Mouse (Mus musculus) heart, postnatal 4 days (tissue): ENCODE measurements around the gene Mccc1. TPM values are rescaled to one million over a fixed set of nuclear protein-coding genes. Genes with fewer than 3 reads are reported as not detected.

ENCODE experiments used
- DNase-seq: peaks from one replicate; pipeline ENCODE4 v3.0.0; 2021
- total RNA-seq, 2 experiments: library from RNA; stranded (reverse); gene quantifications; 2 replicates each; pipeline ENCODE4 v1.2.3; 2021

The Mccc1 gene
- 10 to 100 TPM; 41.1 to 45.5 TPM for total RNA-seq

DNA sequence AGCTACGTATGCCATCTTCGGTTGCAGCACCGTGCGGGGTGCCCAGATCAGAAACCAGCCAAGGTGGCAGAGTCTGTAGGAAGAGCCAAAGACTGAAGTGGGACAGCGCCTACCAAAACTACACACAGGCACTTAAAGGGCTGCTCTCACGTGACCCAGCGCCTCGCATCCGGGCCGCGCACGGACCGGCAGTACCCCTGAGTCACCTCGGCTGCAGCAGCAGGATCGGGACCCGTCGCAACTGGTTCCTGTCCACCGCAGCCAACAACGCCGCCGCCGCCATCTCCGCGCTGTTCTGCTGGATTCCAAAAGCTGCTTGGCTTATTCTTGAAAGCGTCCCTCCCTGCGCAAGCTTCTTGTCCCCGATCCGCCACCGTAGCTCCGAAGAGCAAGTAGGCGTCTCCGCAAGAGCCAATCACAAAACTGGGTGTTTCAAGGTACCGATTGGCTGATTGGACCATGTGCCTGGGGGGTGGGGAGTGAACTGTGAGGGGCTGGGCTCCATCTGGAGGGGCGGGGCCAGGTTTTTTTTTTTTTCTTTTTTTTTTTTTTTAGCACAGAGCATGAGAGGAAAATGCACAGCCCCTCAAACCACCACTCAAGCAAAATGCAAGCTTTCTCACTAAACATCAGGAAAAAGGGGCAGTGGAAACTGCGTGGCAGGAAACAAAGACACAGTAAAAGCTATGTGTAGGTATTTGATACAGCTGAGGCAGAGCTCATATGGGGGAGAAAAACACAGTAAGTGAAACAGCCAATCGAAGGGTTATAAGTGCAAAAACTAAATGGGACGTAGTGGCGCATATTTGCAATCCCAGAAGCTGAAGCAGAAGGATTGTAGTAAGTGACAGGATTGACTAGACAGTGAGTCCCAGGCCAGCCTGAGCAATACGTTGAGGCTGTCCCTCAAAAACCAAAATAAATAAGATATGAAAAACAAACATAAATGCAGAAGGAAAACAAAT lies at the start of gene Mccc1:
Mccc1 (minus strand) TSS at position 404 of the 965 bp plus-strand sequence.
- DNase-seq: peak; percentile 93

- DNase-seq: no peak
These were observed 48.6 kb upstream of the Mccc1 start for GRCm38 (mm10) chr3:36049106-36049505.

- no peak for DNase-seq
These were observed 44.6 kb upstream of the Mccc1 start for GRCm38 (mm10) chr3:36045086-36045485.

DNA sequence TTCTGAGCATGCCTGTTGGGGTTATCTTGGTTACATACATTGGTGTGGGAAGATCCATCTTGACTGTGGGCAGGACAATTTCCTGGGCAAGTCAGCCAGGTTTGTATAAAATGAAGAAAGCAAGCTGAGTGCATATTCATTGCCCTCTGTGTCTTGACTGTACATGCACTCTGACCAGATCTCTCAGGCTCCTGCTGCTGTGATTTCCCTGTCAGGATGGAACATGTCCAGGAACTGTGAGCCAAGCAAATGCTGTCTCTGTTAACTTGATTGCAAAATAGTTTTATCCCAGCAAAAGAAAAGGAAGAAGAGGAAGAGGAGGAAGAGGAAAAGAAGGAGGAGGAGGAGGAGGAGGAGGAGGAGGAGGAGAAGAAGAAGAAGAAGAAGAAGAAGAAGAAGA lies 44.0 kb upstream of the Mccc1 start:
- DNase-seq: no peak

DNA sequence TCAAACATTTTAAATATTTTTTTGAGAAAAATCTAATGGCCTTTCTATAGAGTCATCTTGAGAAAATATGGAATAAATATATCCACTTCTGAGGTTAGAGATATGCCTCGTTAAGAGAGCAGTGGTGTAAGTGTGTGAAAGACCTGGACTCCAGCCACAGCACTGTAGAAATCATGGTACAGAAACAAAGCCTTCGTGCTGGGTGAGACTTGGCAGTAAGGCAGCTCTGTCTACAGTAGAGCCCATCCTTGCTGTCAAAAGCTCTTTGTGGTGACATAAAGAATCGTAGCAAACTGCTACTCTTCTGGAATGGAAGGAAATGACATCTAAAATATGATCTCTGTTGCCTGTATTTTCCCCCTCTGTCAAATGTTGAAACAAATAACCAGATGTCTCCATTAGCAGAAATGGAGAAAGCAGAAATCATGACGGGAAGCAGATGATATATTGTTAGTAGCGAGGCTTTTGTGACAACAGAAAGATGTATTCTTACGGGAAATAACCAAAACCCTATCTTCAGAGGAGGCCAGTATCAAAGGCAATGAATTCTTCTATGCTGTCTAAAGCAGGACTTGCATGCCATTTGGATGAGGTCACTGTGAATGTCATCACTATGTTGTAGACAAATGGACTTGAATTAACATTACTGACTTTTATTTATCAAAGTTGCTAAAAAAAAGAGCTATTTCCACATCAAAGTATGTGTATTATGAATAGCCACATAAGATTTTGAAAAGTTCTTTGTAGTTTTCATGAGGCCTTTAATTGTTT lies 31.4 kb upstream of the Mccc1 start:
- DNase-seq: peak; percentile 8

GRCm38 (mm10) chr3:36029993-36030392 lies 29.5 kb upstream of the Mccc1 start:
- no peak for DNase-seq

- DNase-seq: no peak
These were observed 25.3 kb upstream of the Mccc1 start for GRCm38 (mm10) chr3:36025732-36026131.

DNA sequence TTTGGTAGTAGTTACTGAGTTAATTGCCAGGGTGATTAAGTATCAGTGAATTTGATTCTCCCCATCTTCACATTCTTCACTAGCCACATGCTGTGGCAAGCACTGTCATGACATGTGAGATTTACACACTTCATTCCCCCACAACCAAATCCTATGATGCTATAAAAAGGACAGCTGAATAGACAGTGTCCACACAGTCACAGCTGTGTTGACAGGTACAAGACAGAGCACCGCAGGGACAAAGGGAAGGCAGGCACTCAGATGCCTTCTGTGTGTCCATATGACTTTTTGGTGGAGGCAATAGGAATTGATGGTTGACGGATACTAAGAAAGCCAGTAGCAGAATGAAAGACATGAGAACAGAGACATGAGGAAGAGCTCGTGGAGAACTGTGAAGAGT lies 10.8 kb upstream of the Mccc1 start:
- no peak for DNase-seq

- DNase-seq: no peak
These were observed 8.1 kb upstream of the Mccc1 start for GRCm38 (mm10) chr3:36008411-36009154.

DNA sequence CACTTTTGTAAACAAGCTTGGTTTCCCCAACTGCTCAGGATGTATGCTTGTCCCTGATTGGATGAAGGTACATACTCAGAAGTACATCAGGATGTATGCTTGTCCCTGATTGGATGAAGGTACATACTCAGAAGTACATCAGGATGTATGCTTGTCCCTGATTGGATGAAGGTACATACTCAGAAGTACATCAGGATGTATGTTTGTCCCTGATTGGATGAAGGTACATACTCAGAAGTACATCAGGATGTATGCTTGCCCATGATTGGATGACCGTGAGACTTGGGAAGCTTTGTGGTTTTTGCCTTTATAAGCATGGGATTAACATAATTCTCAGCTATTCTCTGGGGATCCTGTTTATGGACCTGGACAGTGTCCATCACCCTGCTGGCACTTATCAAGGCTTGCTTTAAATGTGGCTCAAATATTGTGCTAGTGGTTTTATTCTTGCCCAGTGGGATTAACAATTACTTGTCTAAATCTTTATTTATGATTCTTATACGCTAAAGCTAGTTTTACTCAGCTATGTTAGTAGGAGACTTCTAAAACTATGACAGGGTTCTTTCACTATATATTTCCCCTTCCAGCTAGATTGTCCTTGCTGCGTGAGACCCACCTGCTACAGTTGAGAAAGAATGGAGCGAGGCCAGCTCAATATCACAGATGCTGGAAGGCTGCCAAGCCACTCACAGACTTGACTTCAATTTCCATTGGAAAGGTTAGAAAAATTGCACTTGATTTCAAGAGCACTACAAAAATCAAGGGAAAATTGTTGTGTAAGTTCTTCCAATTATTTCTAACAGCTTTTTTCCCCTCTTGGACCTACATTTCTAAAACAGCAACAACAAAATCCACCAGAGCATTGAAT lies 3.8 kb upstream of the Mccc1 start:
- DNase-seq: peak; percentile 40

DNA sequence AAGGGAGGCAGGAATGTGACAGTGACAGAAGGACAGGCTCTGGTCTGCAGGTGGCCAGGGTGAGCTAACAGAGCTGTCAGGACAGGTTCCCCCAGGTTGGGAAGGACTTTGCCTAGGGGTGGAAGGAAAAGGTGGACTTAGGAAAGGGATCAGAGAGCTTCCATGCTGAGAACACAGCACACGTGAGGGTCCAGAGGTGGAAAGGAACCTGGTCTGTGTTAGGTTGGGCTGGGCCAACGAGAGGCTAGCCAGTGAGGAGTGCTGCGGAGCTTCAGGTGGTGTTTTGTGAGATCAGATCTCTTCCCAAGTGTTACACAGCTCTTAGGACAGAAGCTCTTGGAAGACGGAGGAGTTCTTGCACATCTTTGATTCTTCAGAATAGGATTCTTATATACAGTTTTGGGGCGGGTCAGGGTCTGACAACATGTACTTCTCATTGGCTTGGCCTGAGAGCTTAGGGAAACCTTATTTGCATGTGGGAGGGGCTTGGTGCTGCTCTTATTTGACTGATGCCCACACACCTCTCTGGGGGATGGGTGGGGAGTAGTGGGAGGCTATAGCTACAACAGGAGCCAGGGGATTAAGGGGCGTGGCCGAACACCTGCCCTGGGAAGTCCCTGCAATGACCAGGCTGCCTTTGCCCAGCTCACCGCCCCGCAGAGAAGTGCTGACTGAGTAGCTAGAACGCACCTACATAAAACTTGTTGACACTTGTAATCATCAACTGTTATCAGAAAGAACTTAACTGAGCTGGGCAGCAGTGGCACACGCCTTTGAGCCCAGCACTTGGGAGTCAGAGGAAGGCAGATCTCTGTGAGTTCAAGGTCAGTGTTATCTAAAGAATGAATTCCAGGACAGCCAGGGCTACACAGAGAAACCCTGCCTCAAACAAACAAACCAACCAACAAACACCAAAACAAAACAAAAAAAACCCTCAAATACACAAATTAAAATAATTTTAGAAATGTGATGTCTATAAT lies 5.6 kb downstream of the Mccc1 start:
- DNase-seq: no peak

DNA sequence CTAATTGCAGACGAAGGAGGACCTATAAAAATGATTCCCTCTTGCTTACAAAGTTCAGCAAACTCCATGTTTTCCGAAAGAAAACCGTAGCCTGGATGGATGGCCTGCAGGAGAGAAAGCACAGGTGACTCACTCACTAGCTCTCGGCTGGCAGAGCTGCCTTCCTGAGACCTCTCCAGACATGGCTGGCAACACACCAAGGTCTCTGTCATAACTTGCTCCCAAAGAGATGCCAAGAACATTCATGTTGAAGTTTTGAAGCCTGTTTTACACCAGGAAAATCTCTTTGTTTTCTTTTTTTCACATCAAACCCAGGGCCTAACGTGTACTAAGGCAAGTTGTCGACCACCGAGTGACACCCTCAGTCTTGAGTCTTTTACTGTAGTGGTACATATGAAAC lies 9.8 kb downstream of the Mccc1 start:
- no peak for DNase-seq

DNA sequence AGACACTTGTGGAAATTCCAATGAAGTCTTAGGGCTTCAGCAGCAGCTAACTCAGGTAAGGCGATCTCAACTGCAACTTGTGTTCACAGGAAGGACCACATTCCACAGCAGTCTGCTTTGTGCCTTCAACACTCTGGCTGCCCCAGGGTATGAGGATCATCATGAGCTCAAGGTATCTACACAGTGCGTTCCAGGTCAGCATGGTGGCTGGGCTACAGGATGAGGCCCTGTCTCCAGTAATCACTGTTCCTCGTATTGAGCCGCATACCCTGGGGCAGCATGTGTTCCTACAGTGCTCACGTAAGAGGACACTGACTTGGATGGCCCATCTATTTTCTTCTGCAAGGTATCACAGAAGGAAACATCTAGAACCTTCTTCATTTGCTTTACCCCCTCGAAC lies 12.4 kb downstream of the Mccc1 start:
- DNase-seq: no peak

- DNase-seq: no peak
These were observed 14.2 kb downstream of the Mccc1 start for GRCm38 (mm10) chr3:35986266-35986665.

GRCm38 (mm10) chr3:35973551-35973950 lies 26.9 kb downstream of the Mccc1 start:
- peak; percentile 48 for DNase-seq

GRCm38 (mm10) chr3:35972985-35973384 lies 27.5 kb downstream of the Mccc1 start:
- peak; percentile 33 for DNase-seq

- no peak for DNase-seq
These were observed 29.3 kb downstream of the Mccc1 start for GRCm38 (mm10) chr3:35971149-35971548.

DNA sequence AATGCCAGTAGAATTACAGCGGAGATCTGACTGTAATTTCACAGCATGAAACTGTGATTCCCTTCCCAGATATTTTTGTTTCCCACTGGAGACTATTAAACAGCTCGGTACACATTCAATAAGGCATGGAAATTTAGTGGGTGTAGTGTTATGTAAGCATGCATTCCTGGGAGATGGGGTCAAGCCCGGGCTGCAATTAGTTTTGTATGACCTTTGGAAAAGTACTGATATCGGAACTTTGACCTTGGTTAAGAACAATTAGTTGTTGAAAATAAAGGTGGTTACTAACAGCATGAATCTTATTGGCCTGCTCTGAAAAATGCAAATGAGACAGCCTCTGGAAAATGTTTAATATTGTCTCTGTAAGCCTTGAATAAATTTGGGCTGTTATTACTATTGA lies 30.0 kb downstream of the Mccc1 start:
- DNase-seq: no peak

DNA sequence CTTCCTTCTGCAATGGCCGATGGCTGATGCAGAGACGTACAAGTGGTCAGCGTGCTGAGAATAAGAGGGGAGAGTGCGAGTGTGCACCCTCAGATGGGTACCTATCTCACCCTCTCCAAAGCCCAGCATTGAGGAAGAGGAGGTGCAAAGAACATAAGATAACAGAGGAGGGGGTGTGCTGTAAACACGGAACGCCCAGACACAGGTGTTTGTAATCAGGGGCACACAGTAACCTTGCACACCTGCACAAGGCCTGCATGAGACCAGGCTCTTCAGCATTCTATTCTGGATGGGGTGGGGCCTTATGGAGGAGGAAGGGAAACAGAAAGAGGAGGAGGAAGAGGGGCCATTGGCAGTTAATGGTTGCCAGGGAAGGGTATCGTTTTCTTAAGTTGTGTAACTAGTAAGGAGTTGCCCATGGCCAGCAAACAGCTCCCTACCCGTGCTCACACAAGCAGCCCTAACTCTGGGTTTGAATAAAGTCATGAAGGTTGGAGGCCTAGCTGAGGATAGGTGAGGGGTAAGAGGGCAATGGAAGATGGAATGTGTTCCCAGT lies 33.0 kb downstream of the Mccc1 start:
- DNase-seq: no peak

- no peak for DNase-seq
These were observed 34.0 kb downstream of the Mccc1 start for GRCm38 (mm10) chr3:35966493-35966892.
